Mouse (Mus musculus): ENCODE measurements at regions not wholly inside any gene's neighbourhood (a gene's known extent, or its start where the extent isn't known, plus 50 kb on each side); places are given as distances from the start of the nearest gene placed in this dataset.

- no peak overlapping the region for H3K9ac ChIP-seq (ENCODE audit: low read depth, low read length)
- H3K4me3 ChIP-seq (ENCODE audit: low read depth, low read length), result no peak overlapping the region
- H3K27ac ChIP-seq (ENCODE audit: low read depth, low read length), result no peak overlapping the region
- no peaks in the 10 kb centered on the region for H3K36me3 ChIP-seq (ENCODE audit: control insufficient read depth, insufficient read depth, low read length)
- no peak overlapping the region for H3K4me2 ChIP-seq (replicated peaks; ENCODE audit: low read depth, low read length)
- no peak for DNase-seq (ENCODE audit: low spot score)
- 72% methylated on average over 2 of the region's 2 CpGs for WGBS
- no peaks in the 10 kb centered on the region for H3K9me3 ChIP-seq (ENCODE audit: control insufficient read depth, low read length)
- no peak for ATAC-seq (ENCODE audit: low FRiP score)
- H3K27me3 ChIP-seq (ENCODE audit: control insufficient read depth, insufficient read depth, low read length), result no peaks in the 10 kb centered on the region
- H3K4me1 ChIP-seq (replicated peaks; ENCODE audit: control insufficient read depth, insufficient read depth, low read length), result no peaks in the 10 kb centered on the region
Measured at GRCm38 (mm10) chr13:26169641-26170040, 600.3 kb downstream of the Hdgfl1 start.

- no peak overlapping the region for H3K4me3 ChIP-seq (ENCODE audit: low read depth, low read length)
- ATAC-seq (ENCODE audit: low FRiP score), result no peak
- no peaks in the 10 kb centered on the region for H3K9me3 ChIP-seq (ENCODE audit: control insufficient read depth, low read length)
- H3K9ac ChIP-seq (ENCODE audit: low read depth, low read length), result no peak overlapping the region
- H3K27ac ChIP-seq (ENCODE audit: low read depth, low read length), result no peak overlapping the region
- no peaks in the 10 kb centered on the region for H3K36me3 ChIP-seq (ENCODE audit: control insufficient read depth, insufficient read depth, low read length)
- H3K4me1 ChIP-seq (replicated peaks; ENCODE audit: control insufficient read depth, insufficient read depth, low read length), result 0 out of 2 replicates have a peak, but pooled peaks cover 3% of the 10 kb centered on the region
- no peak for DNase-seq (ENCODE audit: low spot score)
- WGBS, result 73% methylated on average over 2 of the region's 2 CpGs
- no peaks in the 10 kb centered on the region for H3K27me3 ChIP-seq (ENCODE audit: control insufficient read depth, insufficient read depth, low read length)
- no peak overlapping the region for H3K4me2 ChIP-seq (replicated peaks; ENCODE audit: low read depth, low read length)
Measured at GRCm38 (mm10) chr13:26158703-26159102, 611.3 kb downstream of the Hdgfl1 start.

GRCm38 (mm10) chr13:26154701-26155471, 615.1 kb downstream of the Hdgfl1 start:
- peak overlapping the region; percentile 78 for H3K27ac ChIP-seq (ENCODE audit: low read depth, low read length)
- 0 out of 2 replicates have a peak, but pooled peaks cover 3% of the 10 kb centered on the region for H3K4me1 ChIP-seq (replicated peaks; ENCODE audit: control insufficient read depth, insufficient read depth, low read length)
- WGBS, result 21% methylated on average over 12 of the region's 12 CpGs
- no peaks in the 10 kb centered on the region for H3K9me3 ChIP-seq (ENCODE audit: control insufficient read depth, low read length)
- no peak overlapping the region for H3K9ac ChIP-seq (ENCODE audit: low read depth, low read length)
- no peak overlapping the region for H3K4me3 ChIP-seq (ENCODE audit: low read depth, low read length)
- H3K4me2 ChIP-seq (replicated peaks; ENCODE audit: low read depth, low read length), result no peak overlapping the region
- ATAC-seq (ENCODE audit: low FRiP score), result peak; percentile 99
- H3K36me3 ChIP-seq (ENCODE audit: control insufficient read depth, insufficient read depth, low read length), result no peaks in the 10 kb centered on the region
- DNase-seq (ENCODE audit: low spot score), result peak; percentile 89
- no peaks in the 10 kb centered on the region for H3K27me3 ChIP-seq (ENCODE audit: control insufficient read depth, insufficient read depth, low read length)

GRCm38 (mm10) chr13:26154251-26154650, 615.7 kb downstream of the Hdgfl1 start:
- H3K36me3 ChIP-seq (ENCODE audit: control insufficient read depth, insufficient read depth, low read length), result no peaks in the 10 kb centered on the region
- no peak overlapping the region for H3K9ac ChIP-seq (ENCODE audit: low read depth, low read length)
- no peaks in the 10 kb centered on the region for H3K9me3 ChIP-seq (ENCODE audit: control insufficient read depth, low read length)
- no peak overlapping the region for H3K4me3 ChIP-seq (ENCODE audit: low read depth, low read length)
- no peaks in the 10 kb centered on the region for H3K27me3 ChIP-seq (ENCODE audit: control insufficient read depth, insufficient read depth, low read length)
- ATAC-seq (ENCODE audit: low FRiP score) (peak; percentile 10), DNase-seq (ENCODE audit: low spot score) (no peak)
- peak overlapping the region; percentile 78 for H3K27ac ChIP-seq (ENCODE audit: low read depth, low read length)
- no peak overlapping the region for H3K4me2 ChIP-seq (replicated peaks; ENCODE audit: low read depth, low read length)
- WGBS, result 40% methylated on average over 1 of the region's 1 CpGs
- H3K4me1 ChIP-seq (replicated peaks; ENCODE audit: control insufficient read depth, insufficient read depth, low read length), result 0 out of 2 replicates have a peak, but pooled peaks cover 3% of the 10 kb centered on the region

- no peak for DNase-seq (ENCODE audit: low spot score)
- ATAC-seq (ENCODE audit: low FRiP score), result no peak
- no peak overlapping the region for H3K9ac ChIP-seq (ENCODE audit: low read depth, low read length)
- H3K4me3 ChIP-seq (ENCODE audit: low read depth, low read length), result no peak overlapping the region
- 0 out of 2 replicates have a peak, but pooled peaks cover 3% of the 10 kb centered on the region for H3K4me1 ChIP-seq (replicated peaks; ENCODE audit: control insufficient read depth, insufficient read depth, low read length)
- no peak overlapping the region for H3K4me2 ChIP-seq (replicated peaks; ENCODE audit: low read depth, low read length)
- H3K27me3 ChIP-seq (ENCODE audit: control insufficient read depth, insufficient read depth, low read length), result no peaks in the 10 kb centered on the region
- no peaks in the 10 kb centered on the region for H3K36me3 ChIP-seq (ENCODE audit: control insufficient read depth, insufficient read depth, low read length)
- no peak overlapping the region for H3K27ac ChIP-seq (ENCODE audit: low read depth, low read length)
- 93% methylated on average over 2 of the region's 2 CpGs for WGBS
- no peaks in the 10 kb centered on the region for H3K9me3 ChIP-seq (ENCODE audit: control insufficient read depth, low read length)
Measured at GRCm38 (mm10) chr13:26153093-26153492, 616.9 kb downstream of the Hdgfl1 start.

GRCm38 (mm10) chr13:26150426-26150825, 619.5 kb downstream of the Hdgfl1 start:
- whole genome bisulfite sequencing, result 76% methylated on average over 1 of the region's 1 CpGs
- no peak for DNase-seq (ENCODE audit: low spot score)
- no peak for ATAC-seq (ENCODE audit: low FRiP score)

GRCm38 (mm10) chr13:26142811-26143210, 627.2 kb downstream of the Hdgfl1 start:
- Histone ChIP-seq H3K4me3 (ENCODE audit: low read depth, low read length) (no peak overlapping the region), H3K9ac (ENCODE audit: low read depth, low read length) (no peak overlapping the region), H3K27me3 (ENCODE audit: control insufficient read depth, insufficient read depth, low read length) (no peaks in the 10 kb centered on the region), H3K4me2 (replicated peaks; ENCODE audit: low read depth, low read length) (no peak overlapping the region), H3K9me3 (ENCODE audit: control insufficient read depth, low read length) (no peaks in the 10 kb centered on the region), H3K4me1 (replicated peaks; ENCODE audit: control insufficient read depth, insufficient read depth, low read length) (no peaks in the 10 kb centered on the region), H3K27ac (ENCODE audit: low read depth, low read length) (no peak overlapping the region), H3K36me3 (ENCODE audit: control insufficient read depth, insufficient read depth, low read length) (no peaks in the 10 kb centered on the region)
- DNase-seq (ENCODE audit: low spot score) (no peak), ATAC-seq (ENCODE audit: low FRiP score) (no peak)
- 69% methylated on average over 2 of the region's 2 CpGs for WGBS

More at GRCm38 (mm10) chr13:26150426-26150825, 619.5 kb downstream of the Hdgfl1 start:
- H3K4me2 ChIP-seq (replicated peaks; ENCODE audit: low read depth, low read length), result no peak overlapping the region
- no peak overlapping the region for H3K27ac ChIP-seq (ENCODE audit: low read depth, low read length)
- H3K4me3 ChIP-seq (ENCODE audit: low read depth, low read length), result no peak overlapping the region
- no peaks in the 10 kb centered on the region for H3K27me3 ChIP-seq (ENCODE audit: control insufficient read depth, insufficient read depth, low read length)
- H3K9me3 ChIP-seq (ENCODE audit: control insufficient read depth, low read length), result no peaks in the 10 kb centered on the region
- no peak overlapping the region for H3K9ac ChIP-seq (ENCODE audit: low read depth, low read length)
- H3K36me3 ChIP-seq (ENCODE audit: control insufficient read depth, insufficient read depth, low read length), result no peaks in the 10 kb centered on the region
- H3K4me1 ChIP-seq (replicated peaks; ENCODE audit: control insufficient read depth, insufficient read depth, low read length), result no peaks in the 10 kb centered on the region

GRCm38 (mm10) chr13:26119363-26119762, 650.6 kb downstream of the Hdgfl1 start:
- ATAC-seq (ENCODE audit: low FRiP score) (peak; percentile 92), DNase-seq (ENCODE audit: low spot score) (peak; percentile 51)
- Histone ChIP-seq H3K4me1 (replicated peaks; ENCODE audit: control insufficient read depth, insufficient read depth, low read length) (no peaks in the 10 kb centered on the region), H3K9me3 (ENCODE audit: control insufficient read depth, low read length) (no peaks in the 10 kb centered on the region), H3K36me3 (ENCODE audit: control insufficient read depth, insufficient read depth, low read length) (no peaks in the 10 kb centered on the region), H3K4me3 (ENCODE audit: low read depth, low read length) (no peak overlapping the region), H3K9ac (ENCODE audit: low read depth, low read length) (no peak overlapping the region), H3K4me2 (replicated peaks; ENCODE audit: low read depth, low read length) (no peak overlapping the region), H3K27me3 (ENCODE audit: control insufficient read depth, insufficient read depth, low read length) (no peaks in the 10 kb centered on the region), H3K27ac (ENCODE audit: low read depth, low read length) (peak overlapping the region; percentile 30; the same call in 1 of the 2 replicates)
- 7% methylated on average over 1 of the region's 1 CpGs for WGBS

GRCm38 (mm10) chr13:26114136-26114535, 655.8 kb downstream of the Hdgfl1 start:
- Histone ChIP-seq H3K4me2 (replicated peaks; ENCODE audit: low read depth, low read length) (no peak overlapping the region), H3K4me3 (ENCODE audit: low read depth, low read length) (no peak overlapping the region), H3K9ac (ENCODE audit: low read depth, low read length) (no peak overlapping the region), H3K36me3 (ENCODE audit: control insufficient read depth, insufficient read depth, low read length) (no peaks in the 10 kb centered on the region), H3K27me3 (ENCODE audit: control insufficient read depth, insufficient read depth, low read length) (no peaks in the 10 kb centered on the region), H3K9me3 (ENCODE audit: control insufficient read depth, low read length) (no peaks in the 10 kb centered on the region), H3K27ac (ENCODE audit: low read depth, low read length) (no peak overlapping the region), H3K4me1 (replicated peaks; ENCODE audit: control insufficient read depth, insufficient read depth, low read length) (no peaks in the 10 kb centered on the region)
- ATAC-seq (ENCODE audit: low FRiP score) (no peak), DNase-seq (ENCODE audit: low spot score) (no peak)
- WGBS, result 87% methylated on average over 7 of the region's 7 CpGs
